Mouse (Mus musculus) telencephalon, adult 2 months (tissue): ENCODE measurements around the gene Sync.

Experiments
- DNase-seq: peaks from one replicate; pipeline ENCODE4 v3.0.0-alpha.2; 2011; ENCODE audit warnings: low read depth, low spot score

The Sync gene

GRCm38 (mm10) chr4:129261196-129261595, 26.2 kb upstream of the Sync start, which contains the start of gene C77080:
Gene C77080, minus strand, starts transcription at chr4:129261404.
- DNase-seq = no peak

GRCm38 (mm10) chr4:129263225-129264021, 24.0 kb upstream of the Sync start:
- peak; percentile 69 for DNase-seq

- no peak for DNase-seq
These were observed 21.2 kb upstream of the Sync start for GRCm38 (mm10) chr4:129266191-129266590.

GRCm38 (mm10) chr4:129266821-129267220, 20.6 kb upstream of the Sync start:
- no peak for DNase-seq

GRCm38 (mm10) chr4:129268698-129269097, 18.7 kb upstream of the Sync start:
- DNase-seq = no peak

- DNase-seq = no peak
These were observed 15.2 kb upstream of the Sync start for GRCm38 (mm10) chr4:129271991-129272755.

GRCm38 (mm10) chr4:129272756-129273046, 14.7 kb upstream of the Sync start:
- DNase-seq = no peak

- DNase-seq = peak; percentile 53
These were observed 11.0 kb upstream of the Sync start for GRCm38 (mm10) chr4:129276453-129276865.

GRCm38 (mm10) chr4:129282786-129283185, 4.6 kb upstream of the Sync start:
- DNase-seq = no peak

- no peak for DNase-seq
These were observed 4.2 kb upstream of the Sync start for GRCm38 (mm10) chr4:129283226-129283625.

- no peak for DNase-seq
These were observed 2.7 kb upstream of the Sync start for GRCm38 (mm10) chr4:129284685-129285084.

- DNase-seq = no peak
These were observed 1.3 kb upstream of the Sync start for GRCm38 (mm10) chr4:129286001-129286682.

- DNase-seq = no peak
These were observed 540 bp upstream of the Sync start for GRCm38 (mm10) chr4:129286683-129287471.

GRCm38 (mm10) chr4:129288067-129288466, 650 bp downstream of the Sync start:
- no peak for DNase-seq

GRCm38 (mm10) chr4:129289671-129290070, 2.3 kb downstream of the Sync start:
- peak; percentile 29 for DNase-seq

- no peak for DNase-seq
These were observed 5.4 kb downstream of the Sync start for GRCm38 (mm10) chr4:129292831-129293230.

- DNase-seq = no peak
These were observed 6.3 kb downstream of the Sync start for GRCm38 (mm10) chr4:129293702-129294101.

- DNase-seq = no peak
These were observed 7.8 kb downstream of the Sync start for GRCm38 (mm10) chr4:129295188-129295587.

GRCm38 (mm10) chr4:129296066-129296465, 8.6 kb downstream of the Sync start:
- DNase-seq = no peak

- DNase-seq = peak; percentile 78
These were observed 10.3 kb downstream of the Sync start for GRCm38 (mm10) chr4:129297724-129298123.

- no peak for DNase-seq
These were observed 11.7 kb downstream of the Sync start for GRCm38 (mm10) chr4:129299121-129299520.

- no peak for DNase-seq
These were observed 16.0 kb downstream of the Sync start for GRCm38 (mm10) chr4:129303401-129303800.
